In the genomic region with DNA sequence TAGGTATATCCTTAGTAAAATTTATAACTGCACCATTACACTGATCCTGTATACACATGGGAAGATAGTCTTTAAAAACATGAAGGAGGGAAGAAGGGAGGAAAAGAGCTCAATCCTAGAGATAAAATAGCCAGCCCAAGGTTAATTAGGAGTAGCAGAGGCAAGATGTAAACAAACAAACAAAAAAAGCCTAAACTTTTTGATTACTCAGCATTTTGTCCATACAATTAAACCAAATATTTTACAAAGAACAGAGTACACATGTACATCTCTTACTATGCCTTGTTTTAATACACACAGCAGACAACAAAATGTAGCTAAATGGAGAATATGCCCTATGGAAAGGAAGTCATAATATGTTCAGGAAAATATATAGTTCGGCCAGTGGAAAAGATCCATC, we compare ENCODE assay signal across 25 mouse cellular contexts.
"Had no signal": no experiment of that assay in that cellular context is flagged by ENCODE, and none has a peak within 500 bp of the region (broad histone marks: within the 10 kb centered on the region; RNA-seq: fewer than 3 reads in every experiment).

No protein-coding gene starts in this region.

- H3K9ac ChIP-seq: embryonic facial prominence, embryonic 12.5 days; embryonic facial prominence, embryonic 13.5 days; embryonic facial prominence, embryonic 15.5 days; forebrain, embryonic 12.5 days; forebrain, embryonic 13.5 days; forebrain, embryonic 15.5 days; forebrain, postnatal 0 days had no signal

- H3K27ac ChIP-seq: embryonic facial prominence, embryonic 10.5 days; embryonic facial prominence, embryonic 12.5 days; embryonic facial prominence, embryonic 13.5 days; embryonic facial prominence, embryonic 15.5 days; forebrain, embryonic 10.5 days; forebrain, embryonic 12.5 days; forebrain, embryonic 13.5 days; forebrain, embryonic 15.5 days; gastrocnemius, adult 2 months; heart, adult 2 months; heart, embryonic 10.5 days had no signal

- H3K36me3 ChIP-seq: embryonic facial prominence, embryonic 12.5 days; embryonic facial prominence, embryonic 15.5 days; forebrain, embryonic 12.5 days; forebrain, embryonic 15.5 days had no signal

- DNase-seq: cerebellum, adult 9-11 months; cerebellum, postnatal 10 days; cerebellum, postnatal 14 days; cerebellum, postnatal 25 days; cerebellum, postnatal 36 days; embryo, embryonic 11 days; forebrain, postnatal 0 days; gastrocnemius, adult 2 months; gastrocnemius, postnatal 10 days; gastrocnemius, postnatal 14 days; gastrocnemius, postnatal 25 days; gastrocnemius, postnatal 36 days; heart, adult 11 months; heart, adult 18-20 months; heart, adult 2 months had no signal

- H3K4me3 ChIP-seq: embryonic facial prominence, embryonic 10.5 days; embryonic facial prominence, embryonic 12.5 days; embryonic facial prominence, embryonic 13.5 days; embryonic facial prominence, embryonic 15.5 days; erythroblast, embryonic 14.5 days; forebrain, embryonic 10.5 days; forebrain, embryonic 12.5 days; forebrain, embryonic 13.5 days; forebrain, embryonic 15.5 days; gastrocnemius, adult 2 months; heart, adult 2 months; heart, embryonic 10.5 days had no signal

- H3K9me3 ChIP-seq: embryonic facial prominence, embryonic 10.5 days; embryonic facial prominence, embryonic 12.5 days; embryonic facial prominence, embryonic 13.5 days; embryonic facial prominence, embryonic 15.5 days; forebrain, embryonic 10.5 days; forebrain, embryonic 12.5 days; forebrain, embryonic 13.5 days; forebrain, embryonic 15.5 days; heart, embryonic 10.5 days had no signal

- H3K27me3 ChIP-seq: embryonic facial prominence, embryonic 12.5 days; embryonic facial prominence, embryonic 13.5 days; embryonic facial prominence, embryonic 15.5 days; forebrain, embryonic 12.5 days; forebrain, embryonic 13.5 days; forebrain, embryonic 15.5 days had no signal

- H3K4me1 ChIP-seq: embryonic facial prominence, embryonic 10.5 days; embryonic facial prominence, embryonic 12.5 days; embryonic facial prominence, embryonic 13.5 days; embryonic facial prominence, embryonic 15.5 days; forebrain, embryonic 10.5 days; forebrain, embryonic 12.5 days; forebrain, embryonic 13.5 days; forebrain, embryonic 15.5 days; heart, embryonic 10.5 days had no signal

- H3K4me2 ChIP-seq: embryonic facial prominence, embryonic 12.5 days; embryonic facial prominence, embryonic 13.5 days; embryonic facial prominence, embryonic 15.5 days; forebrain, embryonic 12.5 days; forebrain, embryonic 13.5 days; forebrain, embryonic 15.5 days had no signal
